Mouse (Mus musculus) CH12.LX (cell line): Measurements from ENCODE around the gene Snx13.

ENCODE experiments used
- BHLHE40 ChIP-seq: IDR thresholded peaks from 2 replicates; pipeline ENCODE4 v1.6.1; 2011; ENCODE audit warnings: mild to moderate bottlenecking, low read depth, low read length, improper control_type of control experiment
- CHD1 ChIP-seq: IDR thresholded peaks from 2 replicates; pipeline ENCODE4 v1.6.1; 2012; ENCODE audit warnings: low read depth, low read length, improper control_type of control experiment, inconsistent platforms
- CTCF ChIP-seq, 2 experiments: IDR thresholded peaks in 1 of 2; conservative IDR thresholded peaks in 1 of 2; 2 replicates each; pipeline ENCODE4 v1.5.1; 2011 to 2012; ENCODE audit warnings: low read depth in 2 of 2, low read length in 2 of 2, improper control_type of control experiment in 1 of 2, inconsistent platforms in 1 of 2, mild to moderate bottlenecking in 1 of 2, moderate library complexity in 1 of 2
- EP300 ChIP-seq: IDR thresholded peaks from 2 replicates; pipeline ENCODE4 v1.6.1; 2011; ENCODE audit warnings: low read length, improper control_type of control experiment
- MAX ChIP-seq: IDR thresholded peaks from 2 replicates; pipeline ENCODE4 v1.6.1; 2011; ENCODE audit warnings: low read length, improper control_type of control experiment
- MAZ ChIP-seq: IDR thresholded peaks from 2 replicates; pipeline ENCODE4 v1.6.1; 2012; ENCODE audit warnings: low read depth, mild to moderate bottlenecking, inconsistent platforms, low read length, improper control_type of control experiment, moderate library complexity
- NELFE ChIP-seq: IDR thresholded peaks from 2 replicates; pipeline ENCODE4 v1.6.1; 2011; ENCODE audit warnings: low read depth, low read length, improper control_type of control experiment
- USF1 ChIP-seq: IDR thresholded peaks from 2 replicates; pipeline ENCODE4 v1.6.1; 2014; ENCODE audit warnings: low read depth, mild to moderate bottlenecking, inconsistent platforms, low read length, improper control_type of control experiment

DNA sequence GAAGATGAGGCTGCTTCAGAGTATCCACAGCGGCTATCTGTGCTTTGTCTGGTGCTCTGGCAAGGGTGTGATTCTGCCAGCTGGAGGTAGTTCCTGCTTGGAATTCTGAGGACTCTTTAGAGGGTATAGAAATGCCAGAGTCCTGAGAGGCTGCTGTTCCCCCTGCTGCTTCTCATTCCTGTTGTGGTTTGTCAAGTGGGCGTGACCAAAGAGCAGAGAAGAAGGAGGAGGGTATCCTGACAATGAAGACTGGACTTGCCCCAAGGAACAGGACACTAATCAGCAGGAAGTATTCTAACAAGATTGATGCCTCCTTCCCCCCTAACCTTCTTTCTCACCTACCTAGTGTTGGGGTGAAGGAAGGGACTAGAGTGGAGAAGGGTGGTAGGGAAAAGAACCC is 33.0 kb upstream of the Snx13 start:
- TF ChIP-seq NELFE (no peak), BHLHE40 (no peak), MAX (no peak), CHD1 (no peak), MAZ (no peak), CTCF (conservative IDR thresholded peaks at IDR 0.05 in 1 of 2, IDR thresholded peaks at IDR 0.05 in 1 of 2; ENCODE audit: low read depth in 2 of 2, low read length in 2 of 2) (no peak), USF1 (no peak), EP300 (no peak)
